Mouse (Mus musculus) MEL (cell line): Measurements from ENCODE around the gene Ikzf3. TPM values are rescaled to one million over a fixed set of nuclear protein-coding genes. Genes with fewer than 3 reads are reported as not detected.
A peak's percentile ranks its signal among the peaks of the same experiment; 100 is the strongest.

ENCODE experiments used
- DNase-seq: peaks from one replicate; pipeline ENCODE4 v3.0.0; 2011; ENCODE audit warnings: low read depth, low spot score
- H3K27ac ChIP-seq: 2 replicates; pipeline ENCODE4 v1.5.1; 2012; ENCODE audit warnings: low read depth, mild to moderate bottlenecking, control low read depth, low read length, moderate library complexity; ENCODE audit not compliant: control insufficient read depth
- H3K27me3 ChIP-seq, 2 experiments: fragments of 150-350 bp in 1 of 2; sonication (generic) in 1 of 2; 2 replicates each; pipeline ENCODE4 v1.6.1; 2012; ENCODE audit warnings: low read length in 2 of 2, mild to moderate bottlenecking in 2 of 2, improper control_type of control experiment in 1 of 2, moderate library complexity in 1 of 2; ENCODE audit not compliant: insufficient read depth in 2 of 2, control insufficient read depth in 1 of 2
- H3K36me3 ChIP-seq, 2 experiments: 2 replicates each; pipeline ENCODE4 v1.6.1; 2012 to 2014; ENCODE audit warnings: low read length in 2 of 2, improper control_type of control experiment in 1 of 2, inconsistent platforms in 1 of 2, mild to moderate bottlenecking in 1 of 2; ENCODE audit not compliant: insufficient read depth in 2 of 2, control insufficient read depth in 1 of 2
- H3K4me1 ChIP-seq, 2 experiments: fragments of 150-350 bp in 1 of 2; sonication (generic) in 1 of 2; 2 replicates each; pipeline ENCODE4 v1.6.1; 2012; ENCODE audit warnings: low read length in 2 of 2, improper control_type of control experiment in 1 of 2, mild to moderate bottlenecking in 1 of 2; ENCODE audit not compliant: insufficient read depth in 2 of 2, control insufficient read depth in 1 of 2
- H3K4me3 ChIP-seq, 2 experiments: fragments of 150-350 bp in 1 of 2; sonication (generic) in 1 of 2; 2 replicates each; pipeline ENCODE4 v1.5.1; 2012; ENCODE audit warnings: low read depth in 2 of 2, low read length in 2 of 2, mild to moderate bottlenecking in 2 of 2, moderate library complexity in 2 of 2, control low read depth in 1 of 2, improper control_type of control experiment in 1 of 2; ENCODE audit not compliant: control insufficient read depth in 1 of 2, insufficient read depth in 1 of 2
- H3K79me2 ChIP-seq: 2 replicates; pipeline ENCODE4 v1.6.1; 2012; ENCODE audit warnings: mild to moderate bottlenecking, low read length, moderate library complexity; ENCODE audit not compliant: control insufficient read depth, poor library complexity, insufficient read depth
- H3K9ac ChIP-seq: 2 replicates; pipeline ENCODE4 v1.6.1; 2012; ENCODE audit warnings: low read depth, mild to moderate bottlenecking, control low read depth, low read length, moderate library complexity; ENCODE audit not compliant: control insufficient read depth, poor library complexity, severe bottlenecking
- H3K9me3 ChIP-seq: fragments of 150-350 bp; sonication (generic); replicated peaks from 2 replicates; pipeline ENCODE4 v1.6.1; 2012; ENCODE audit warnings: mild to moderate bottlenecking, low read length, improper control_type of control experiment, moderate library complexity; ENCODE audit not compliant: insufficient read depth
- BHLHE40 ChIP-seq: IDR thresholded peaks from 2 replicates; pipeline ENCODE4 v1.6.1; 2012; ENCODE audit warnings: low read depth, mild to moderate bottlenecking, inconsistent platforms, low read length, improper control_type of control experiment, borderline replicate concordance
- CHD1 ChIP-seq: IDR thresholded peaks from 2 replicates; pipeline ENCODE4 v1.6.1; 2012; ENCODE audit warnings: low read depth, mild to moderate bottlenecking, inconsistent platforms, low read length, improper control_type of control experiment
- CHD2 ChIP-seq: IDR thresholded peaks from 2 replicates; pipeline ENCODE4 v1.6.1; 2011; ENCODE audit warnings: low read length, improper control_type of control experiment
- CTCF ChIP-seq, 3 experiments: IDR thresholded peaks in 2 of 3; conservative IDR thresholded peaks in 1 of 3; 2 replicates each; pipeline ENCODE4 v1.5.1; 2011 to 2012; ENCODE audit warnings: low read length in 3 of 3, low read depth in 2 of 3, mild to moderate bottlenecking in 2 of 3, improper control_type of control experiment in 1 of 3, inconsistent platforms in 1 of 3, mixed read lengths in 1 of 3, moderate library complexity in 1 of 3; ENCODE audit not compliant: control insufficient read depth in 1 of 3, insufficient read depth in 1 of 3, poor library complexity in 1 of 3, severe bottlenecking in 1 of 3
- E2F4 ChIP-seq: IDR thresholded peaks from 2 replicates; pipeline ENCODE4 v1.6.1; 2011; ENCODE audit warnings: low read depth, low read length, improper control_type of control experiment, borderline replicate concordance
- ELF1 ChIP-seq: IDR thresholded peaks from 2 replicates; pipeline ENCODE4 v1.6.1; 2014; ENCODE audit warnings: low read depth, mild to moderate bottlenecking, inconsistent platforms, low read length, improper control_type of control experiment, moderate library complexity
- EP300 ChIP-seq, 2 experiments: IDR thresholded peaks; 2 replicates each; pipeline ENCODE4 v1.6.1; 2011; ENCODE audit warnings: improper control_type of control experiment in 2 of 2, low read length in 2 of 2, low read depth in 1 of 2, mild to moderate bottlenecking in 1 of 2
- ETS1 ChIP-seq: IDR thresholded peaks from 2 replicates; pipeline ENCODE4 v1.6.1; 2012; ENCODE audit warnings: low read depth, mild to moderate bottlenecking, inconsistent platforms, low read length, improper control_type of control experiment, moderate library complexity
- GABPA ChIP-seq: IDR thresholded peaks from 2 replicates; pipeline ENCODE4 v1.6.1; 2012; ENCODE audit warnings: low read depth, mild to moderate bottlenecking, inconsistent platforms, low read length, improper control_type of control experiment, moderate library complexity
- GATA1 ChIP-seq: IDR thresholded peaks from 2 replicates; pipeline ENCODE4 v1.6.1; 2011; ENCODE audit warnings: low read depth, low read length, improper control_type of control experiment
- HCFC1 ChIP-seq: IDR thresholded peaks from 2 replicates; pipeline ENCODE4 v1.6.1; 2012; ENCODE audit warnings: low read depth, mild to moderate bottlenecking, inconsistent platforms, low read length, improper control_type of control experiment, moderate library complexity
- JUND ChIP-seq: IDR thresholded peaks from 2 replicates; pipeline ENCODE4 v1.6.1; 2011; ENCODE audit warnings: low read depth, mild to moderate bottlenecking, improper control_type of control experiment, low read length
- KAT2A ChIP-seq: conservative IDR thresholded peaks from 2 replicates; pipeline ENCODE4 v1.6.1; 2012; ENCODE audit warnings: low read depth, low read length, improper control_type of control experiment, inconsistent platforms
- MAFK ChIP-seq: IDR thresholded peaks from 2 replicates; pipeline ENCODE4 v1.6.1; 2011; ENCODE audit warnings: low read depth, mild to moderate bottlenecking, low read length, improper control_type of control experiment, borderline replicate concordance
- MAX ChIP-seq: IDR thresholded peaks from 2 replicates; pipeline ENCODE4 v1.6.1; 2011; ENCODE audit warnings: low read length, improper control_type of control experiment
- MAZ ChIP-seq: IDR thresholded peaks from 2 replicates; pipeline ENCODE4 v1.6.1; 2012; ENCODE audit warnings: low read depth, mild to moderate bottlenecking, inconsistent platforms, low read length, improper control_type of control experiment
- MEF2A ChIP-seq: IDR thresholded peaks from 2 replicates; pipeline ENCODE4 v1.6.1; 2014; ENCODE audit warnings: low read depth, mild to moderate bottlenecking, inconsistent platforms, low read length, improper control_type of control experiment; ENCODE audit not compliant: poor library complexity, insufficient replicate concordance, severe bottlenecking; ENCODE audit errors: extremely low read depth
- MXI1 ChIP-seq: IDR thresholded peaks from 2 replicates; pipeline ENCODE4 v1.6.1; 2011; ENCODE audit warnings: mild to moderate bottlenecking, low read depth, low read length, improper control_type of control experiment
- MYB ChIP-seq: IDR thresholded peaks from 2 replicates; pipeline ENCODE4 v1.6.1; 2011; ENCODE audit warnings: mild to moderate bottlenecking, low read depth, low read length, improper control_type of control experiment
- MYC ChIP-seq: IDR thresholded peaks from 2 replicates; pipeline ENCODE4 v1.6.1; 2011; ENCODE audit warnings: low read depth, mild to moderate bottlenecking, low read length, improper control_type of control experiment, moderate library complexity
- NELFE ChIP-seq: IDR thresholded peaks from 2 replicates; pipeline ENCODE4 v1.6.1; 2011; ENCODE audit warnings: low read depth, low read length, improper control_type of control experiment
- NRF1 ChIP-seq: IDR thresholded peaks from 2 replicates; pipeline ENCODE4 v1.6.1; 2014; ENCODE audit warnings: low read depth, mild to moderate bottlenecking, inconsistent platforms, low read length, improper control_type of control experiment, moderate library complexity; ENCODE audit not compliant: poor library complexity, insufficient read depth, severe bottlenecking
- POLR2A ChIP-seq, 2 experiments: IDR thresholded peaks; 2 replicates each; pipeline ENCODE4 v1.6.1; 2011 to 2012; ENCODE audit warnings: low read length in 2 of 2, mild to moderate bottlenecking in 2 of 2, control low read depth in 1 of 2, improper control_type of control experiment in 1 of 2, low read depth in 1 of 2, moderate library complexity in 1 of 2; ENCODE audit not compliant: control insufficient read depth in 1 of 2, insufficient read depth in 1 of 2, poor library complexity in 1 of 2
- POLR2AphosphoS2 ChIP-seq: IDR thresholded peaks from 2 replicates; pipeline ENCODE4 v1.6.1; 2011; ENCODE audit warnings: low read length, improper control_type of control experiment
- POLR2AphosphoS5 ChIP-seq: IDR thresholded peaks from 2 replicates; pipeline ENCODE4 v1.6.1; 2012; ENCODE audit warnings: low read depth, borderline replicate concordance, mild to moderate bottlenecking, inconsistent platforms, low read length, moderate library complexity, mixed read lengths
- RAD21 ChIP-seq: IDR thresholded peaks from 2 replicates; pipeline ENCODE4 v1.6.1; 2011; ENCODE audit warnings: mild to moderate bottlenecking, low read depth, low read length, improper control_type of control experiment
- RCOR1 ChIP-seq: IDR thresholded peaks from 2 replicates; pipeline ENCODE4 v1.6.1; 2012; ENCODE audit warnings: low read depth, mild to moderate bottlenecking, inconsistent platforms, low read length, improper control_type of control experiment
- SIN3A ChIP-seq: IDR thresholded peaks from 2 replicates; pipeline ENCODE4 v1.6.1; 2012; ENCODE audit warnings: low read length, improper control_type of control experiment, inconsistent platforms
- SMC3 ChIP-seq: IDR thresholded peaks from 2 replicates; pipeline ENCODE4 v1.6.1; 2011; ENCODE audit warnings: low read depth, low read length, improper control_type of control experiment
- TAL1 ChIP-seq: IDR thresholded peaks from 2 replicates; pipeline ENCODE4 v1.6.1; 2012; ENCODE audit warnings: mild to moderate bottlenecking, inconsistent platforms, low read length, moderate library complexity, mixed read lengths
- TBP ChIP-seq: IDR thresholded peaks from 2 replicates; pipeline ENCODE4 v1.8.0; 2011; ENCODE audit warnings: low read depth, low read length, improper control_type of control experiment
- TCF12 ChIP-seq: IDR thresholded peaks from 2 replicates; pipeline ENCODE4 v1.6.1; 2014; ENCODE audit warnings: low read depth, mild to moderate bottlenecking, inconsistent platforms, low read length, improper control_type of control experiment, moderate library complexity
- UBTF ChIP-seq: IDR thresholded peaks from 2 replicates; pipeline ENCODE4 v1.6.1; 2012; ENCODE audit warnings: low read depth, mild to moderate bottlenecking, inconsistent platforms, low read length, improper control_type of control experiment, moderate library complexity, borderline replicate concordance; ENCODE audit not compliant: insufficient read depth
- USF1 ChIP-seq: IDR thresholded peaks from 2 replicates; pipeline ENCODE4 v1.6.1; 2014; ENCODE audit warnings: low read depth, mild to moderate bottlenecking, inconsistent platforms, low read length, improper control_type of control experiment, moderate library complexity
- USF2 ChIP-seq, 2 experiments: IDR thresholded peaks; 2 replicates each; pipeline ENCODE4 v1.6.1; 2011 to 2012; ENCODE audit warnings: improper control_type of control experiment in 2 of 2, low read length in 2 of 2, borderline replicate concordance in 1 of 2, inconsistent platforms in 1 of 2, low read depth in 1 of 2, mild to moderate bottlenecking in 1 of 2; ENCODE audit not compliant: insufficient read depth in 1 of 2
- ZC3H11A ChIP-seq: IDR thresholded peaks from 2 replicates; pipeline ENCODE4 v1.6.1; 2012; ENCODE audit warnings: low read depth, mild to moderate bottlenecking, inconsistent platforms, low read length, improper control_type of control experiment
- ZKSCAN1 ChIP-seq: IDR thresholded peaks from 2 replicates; pipeline ENCODE4 v1.6.1; 2012; ENCODE audit warnings: low read depth, mild to moderate bottlenecking, inconsistent platforms, low read length, improper control_type of control experiment, moderate library complexity
- ZMIZ1 ChIP-seq: IDR thresholded peaks from 2 replicates; pipeline ENCODE4 v1.6.1; 2012; ENCODE audit warnings: low read depth, mild to moderate bottlenecking, inconsistent platforms, low read length, improper control_type of control experiment, moderate library complexity
- ZNF384 ChIP-seq: IDR thresholded peaks from 2 replicates; pipeline ENCODE4 v1.6.1; 2012; ENCODE audit warnings: low read depth, mild to moderate bottlenecking, inconsistent platforms, low read length, improper control_type of control experiment
- polyA plus RNA-seq, 2 experiments: library from polyadenylated mRNA; stranded (reverse) in 1 of 2; unstranded in 1 of 2; fragments of >175 nt in 1 of 2; fragments of >200 nt in 1 of 2; gene quantifications; 2 replicates each; pipeline versions ENCODE4 v1.2.1 to v1.2.4; 2012; ENCODE audit warnings: low replicate concordance in 2 of 2, low read depth in 1 of 2; ENCODE audit not compliant: insufficient read length in 2 of 2, insufficient read depth in 1 of 2, missing spikeins in 1 of 2
- total RNA-seq: library from RNA; depleted of rRNA; stranded (reverse); fragments of 300-350 nt; gene quantifications from 2 replicates; pipeline ENCODE4 v1.2.3, GENCODE M21; 2012

Ikzf3 gene
- total and polyA plus RNA-seq, 3 experiments: 0.12 TPM; not detected in 2

DNA sequence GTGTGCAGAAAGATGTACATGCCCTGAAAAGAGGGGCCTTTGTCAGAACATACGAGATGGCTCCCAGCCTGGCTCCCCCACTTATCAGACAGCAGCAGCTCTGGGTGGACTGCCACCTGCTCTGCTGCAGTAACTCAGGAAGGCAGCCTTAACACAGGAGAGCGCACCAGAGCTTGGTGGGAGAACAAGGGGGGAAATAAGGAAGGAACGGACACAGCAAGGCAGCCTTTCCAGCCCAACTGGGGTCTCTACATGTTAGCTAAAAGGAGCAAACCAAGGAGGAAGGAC lies 37.4 kb upstream of the Ikzf3 start:
- H3K36me3 ChIP-seq: peaks cover 2 to 60% of the 10 kb centered on the region in 2 experiments; a peak in 3 of 4 replicates
- peaks cover 39 to 66% of the 10 kb centered on the region in 2 experiments for H3K4me1 ChIP-seq
- no peaks in the 10 kb centered on the region for H3K9me3 ChIP-seq
- H3K27ac ChIP-seq: peak overlapping the region; percentile 99
- H3K4me3 ChIP-seq: peak overlapping the region; percentile 18 to 22
- peak overlapping the region; percentile 71 for H3K9ac ChIP-seq
- peak; percentile 92 for DNase-seq
- no peaks in the 10 kb centered on the region for H3K27me3 ChIP-seq
- TF ChIP-seq POLR2AphosphoS5 (no peak), RAD21 (no peak), JUND (no peak), USF1 (no peak), NRF1 (peak; percentile 16; the same call in 1 of the 2 replicates), TCF12 (peak; percentile 94), CHD1 (no peak), SIN3A (no peak; the same call in 1 of the 2 replicates), POLR2AphosphoS2 (no peak), ZKSCAN1 (no peak), MAFK (no peak), GABPA (no peak), RCOR1 (no peak), HCFC1 (peak; percentile 38; the same call in 1 of the 2 replicates), EP300 (IDR thresholded peaks at IDR 0.05; ENCODE audit: low read depth in 1 of 2, low read length in 2 of 2) (peak; percentile 58 to 88), MEF2A (no peak), KAT2A (no peak), MAX (no peak), CTCF (IDR thresholded peaks at IDR 0.05 in 2 of 3, conservative IDR thresholded peaks at IDR 0.05 in 1 of 3; ENCODE audit: control insufficient read depth in 1 of 3, insufficient read depth in 1 of 3, low read depth in 2 of 3, low read length in 3 of 3, poor library complexity in 1 of 3, severe bottlenecking in 1 of 3) (no peak), CHD2 (no peak), E2F4 (no peak), TBP (no peak), NELFE (no peak), TAL1 (peak; percentile 94), GATA1 (peak; percentile 84), ZMIZ1 (no peak), ZC3H11A (no peak), BHLHE40 (no peak), SMC3 (no peak), POLR2A (IDR thresholded peaks at IDR 0.05; ENCODE audit: control insufficient read depth in 1 of 2, insufficient read depth in 1 of 2, low read depth in 1 of 2, low read length in 2 of 2, poor library complexity in 1 of 2) (no peak), MYB (no peak), ETS1 (peak; percentile 67), ELF1 (no peak), MAZ (no peak), USF2 (IDR thresholded peaks at IDR 0.05; ENCODE audit: borderline replicate concordance in 1 of 2, insufficient read depth in 1 of 2, low read depth in 1 of 2, low read length in 2 of 2) (no peak), UBTF (0 out of 2 replicates have a peak, but pooled peaks have one; percentile 42), MXI1 (peak; percentile 59), ZNF384 (no peak), MYC (no peak)
- H3K79me2 ChIP-seq: peaks cover 30% of the 10 kb centered on the region
